Mouse (Mus musculus) T-cell, adult 2 months (primary cell): ENCODE measurements around the gene Rpl10.

Experiments
- DNase-seq: peaks from one replicate; pipeline ENCODE4 v3.0.0; 2022; ENCODE audit warnings: low spot score

Gene Rpl10

DNA sequence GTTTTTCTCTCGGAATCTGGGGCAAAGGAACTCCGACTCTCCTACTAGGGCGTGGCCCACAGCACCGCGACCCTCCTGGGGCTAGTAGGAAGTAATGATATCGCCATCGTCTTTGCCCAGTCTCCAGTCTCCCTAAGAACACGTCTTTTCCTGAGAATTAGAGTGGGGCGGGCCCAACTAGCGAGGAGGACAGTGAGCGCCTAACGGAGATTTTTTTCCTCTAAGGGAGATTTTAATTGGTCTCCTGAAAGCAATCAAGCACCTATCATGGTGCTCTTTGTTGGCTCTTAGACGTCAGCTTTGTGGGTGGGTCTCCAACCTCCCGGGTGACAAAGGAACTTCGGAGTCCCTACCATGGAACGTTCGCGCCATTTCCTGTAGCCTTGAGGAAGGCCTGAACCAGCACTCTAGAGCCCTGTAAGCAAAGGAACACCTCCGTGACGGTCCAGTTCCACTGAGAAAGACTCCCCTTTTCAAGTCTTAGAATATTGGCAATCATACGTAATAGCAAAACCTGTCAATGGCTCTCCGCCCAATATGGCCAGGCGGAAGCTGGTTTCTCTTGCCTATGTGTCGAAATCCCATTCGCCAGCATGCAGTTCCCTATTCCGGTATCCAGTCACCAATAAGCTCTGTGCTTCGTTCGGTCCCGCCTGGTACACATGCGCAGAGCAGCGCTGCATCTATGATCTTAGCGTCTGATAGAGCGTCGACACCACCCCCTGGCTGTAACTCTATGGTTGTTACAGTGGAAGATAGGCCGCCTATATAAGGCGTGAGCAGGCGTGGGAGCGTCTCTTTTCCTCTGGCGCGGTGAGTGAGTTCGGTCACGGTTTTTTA is at the start of gene Rpl10:
Gene Rpl10, plus strand, starts transcription at position 751 of the 840 bp plus-strand sequence.
- peak; percentile 95 for DNase-seq

DNA sequence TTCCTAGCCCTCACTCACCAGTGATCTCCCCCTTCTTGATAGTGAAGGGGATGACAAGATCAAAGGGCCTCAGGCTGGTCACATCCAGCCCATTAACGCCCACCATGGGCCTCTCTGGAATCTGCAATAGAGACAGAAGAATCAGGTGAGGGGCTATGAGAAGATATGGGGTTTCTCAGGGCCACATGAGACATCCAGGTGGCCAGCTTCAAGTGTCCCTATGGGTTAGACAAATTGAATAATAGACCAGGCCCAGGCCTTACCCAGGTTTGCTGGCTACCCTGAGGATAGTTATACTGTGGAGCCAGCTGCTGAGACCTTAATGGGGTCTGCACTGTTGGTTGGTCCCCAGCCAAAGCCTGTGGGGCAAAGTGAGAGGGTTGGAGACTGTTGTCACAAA is 40.6 kb upstream of the Rpl10 start:
- DNase-seq, result no peak

DNA sequence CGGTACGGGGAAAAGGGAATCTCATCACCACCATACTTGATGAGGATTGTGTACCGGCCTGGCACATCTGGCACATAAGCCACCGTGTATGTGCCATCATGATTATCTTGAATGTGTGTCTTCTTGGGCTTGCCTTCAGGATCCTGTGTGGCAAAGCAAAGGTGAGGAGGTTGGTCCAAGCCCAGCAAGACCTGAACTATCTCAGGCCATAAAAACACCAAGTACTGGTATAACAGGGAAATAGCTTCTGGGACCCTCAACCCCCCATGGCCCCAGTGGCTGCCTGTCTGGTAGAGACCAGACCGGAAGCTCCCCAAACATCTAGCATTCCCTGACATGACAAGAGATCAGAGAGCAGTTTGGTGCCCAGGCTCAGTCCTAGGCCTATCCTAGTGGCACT is 37.4 kb upstream of the Rpl10 start:
- DNase-seq, result no peak

DNA sequence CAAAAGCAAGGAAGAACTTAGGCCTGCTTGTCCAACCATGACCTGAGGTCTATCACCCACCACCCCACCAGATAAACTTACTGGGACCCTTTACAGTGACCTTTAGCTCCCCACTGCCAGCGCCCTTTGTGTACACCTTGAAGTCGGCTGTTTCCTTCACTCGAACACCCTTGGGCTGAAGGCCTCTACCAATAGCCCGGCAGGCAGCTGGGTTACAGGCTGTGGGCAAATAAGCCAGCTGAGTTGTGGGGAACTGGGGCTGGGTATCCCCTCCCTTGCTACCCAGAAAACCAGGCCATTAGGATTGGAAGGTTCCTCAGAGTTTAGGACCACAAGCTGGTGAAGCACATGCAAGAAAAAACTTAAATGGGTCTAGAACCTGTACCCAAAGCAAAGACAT is 30.3 kb upstream of the Rpl10 start:
- DNase-seq, result no peak

DNA sequence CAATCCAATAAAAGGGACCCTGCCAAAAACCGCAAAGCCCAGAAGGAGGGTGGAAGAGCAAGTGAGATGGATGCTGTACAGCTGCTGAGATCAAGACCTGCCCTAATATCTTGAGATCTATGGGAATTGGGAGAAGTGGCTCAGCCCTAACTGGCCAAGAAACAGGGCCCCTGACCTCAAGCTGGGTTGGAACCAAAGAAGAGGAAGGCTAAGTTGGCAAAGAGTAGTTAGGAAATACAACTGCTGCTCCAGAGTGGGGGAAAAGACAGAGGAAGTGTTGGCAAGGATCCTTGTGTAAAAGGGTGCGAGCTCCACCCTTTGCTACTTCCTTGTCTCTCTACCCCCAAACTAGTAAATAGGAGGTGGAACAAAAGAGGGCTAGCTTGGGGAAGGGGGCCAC is 27.2 kb upstream of the Rpl10 start:
- DNase-seq, result no peak

DNA sequence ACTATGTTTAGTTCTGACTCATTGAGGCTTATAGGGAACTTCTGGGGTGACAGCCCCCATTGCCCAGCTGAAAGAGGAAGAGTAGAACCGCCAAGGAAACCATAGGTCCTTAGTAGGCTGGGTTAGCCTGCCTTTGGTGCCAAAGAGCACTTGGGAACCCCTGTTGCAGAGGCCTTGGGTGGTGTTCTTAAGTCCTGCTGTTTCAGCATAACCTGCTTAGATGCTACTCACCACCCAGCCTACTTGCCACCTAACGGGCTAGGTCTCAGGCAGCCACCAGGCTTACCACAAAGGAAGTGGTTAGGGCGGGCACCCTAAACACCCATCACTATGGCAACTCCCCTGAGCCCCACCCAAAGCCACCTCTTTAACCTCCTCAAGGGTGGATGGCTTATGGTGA is 26.8 kb upstream of the Rpl10 start:
- peak; percentile 87 for DNase-seq

DNA sequence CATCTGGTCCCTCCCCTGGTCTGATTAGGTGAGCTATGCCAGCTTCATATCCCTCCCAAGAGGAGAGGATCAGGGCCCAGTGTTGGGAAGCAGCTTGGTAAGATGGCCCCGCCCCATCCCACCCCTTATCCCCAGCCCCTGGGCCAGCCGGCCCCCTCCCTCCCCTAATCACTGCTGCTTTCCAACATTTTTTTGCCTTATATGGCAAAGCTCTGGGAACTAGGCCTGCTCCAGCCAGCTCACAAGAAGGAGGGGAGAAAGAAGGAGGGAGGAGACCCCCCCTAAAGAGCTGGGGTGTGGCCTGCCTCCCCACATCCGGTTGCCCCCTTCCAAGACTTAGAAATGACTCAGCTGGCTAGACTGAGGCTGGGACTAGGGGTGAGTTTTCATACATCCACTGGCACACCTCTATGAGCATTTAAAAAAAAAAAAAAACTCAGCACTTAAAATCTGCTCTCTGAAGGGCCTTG is 26.0 kb upstream of the Rpl10 start:
- DNase-seq, result peak; percentile 45

DNA sequence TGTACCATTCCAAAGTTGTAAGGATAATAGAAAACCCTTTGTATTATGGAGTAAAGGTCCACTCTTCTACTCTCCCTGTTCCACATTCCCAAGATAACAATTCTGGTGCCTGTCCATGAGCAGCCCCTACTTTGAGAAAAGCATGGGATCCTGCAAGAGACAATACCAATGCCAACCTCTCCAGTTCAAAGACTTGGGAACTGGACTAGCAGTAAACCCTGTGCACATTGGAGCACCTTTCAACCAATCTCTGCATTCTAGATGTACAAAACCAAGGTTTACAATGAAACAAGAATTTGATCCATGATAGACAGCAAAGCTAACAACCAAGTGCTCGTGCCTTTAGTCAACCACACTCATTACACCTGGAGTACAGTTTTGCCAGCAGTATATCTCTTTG is 25.5 kb upstream of the Rpl10 start:
- DNase-seq, result no peak

DNA sequence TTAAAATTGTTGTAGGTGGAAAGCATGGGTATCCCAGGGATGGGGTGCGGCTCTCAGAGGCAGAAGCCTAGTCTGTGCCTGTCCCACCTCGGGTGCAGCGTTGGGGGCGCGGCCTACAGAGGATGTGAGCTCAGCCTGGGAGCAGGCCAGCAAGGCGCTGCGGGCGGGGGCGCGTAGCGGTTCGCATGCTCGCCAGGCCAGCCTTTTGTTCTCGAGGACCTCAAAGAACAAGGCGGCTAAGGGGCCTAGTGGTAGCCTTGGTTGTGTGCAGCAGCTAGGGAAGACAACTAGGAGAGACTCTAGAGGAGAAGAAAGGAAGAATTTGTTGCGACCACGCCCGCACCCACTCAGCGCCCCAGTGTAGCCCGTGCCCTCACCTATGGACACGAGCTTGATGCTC is 24.9 kb upstream of the Rpl10 start:
- peak; percentile 48 for DNase-seq

DNA sequence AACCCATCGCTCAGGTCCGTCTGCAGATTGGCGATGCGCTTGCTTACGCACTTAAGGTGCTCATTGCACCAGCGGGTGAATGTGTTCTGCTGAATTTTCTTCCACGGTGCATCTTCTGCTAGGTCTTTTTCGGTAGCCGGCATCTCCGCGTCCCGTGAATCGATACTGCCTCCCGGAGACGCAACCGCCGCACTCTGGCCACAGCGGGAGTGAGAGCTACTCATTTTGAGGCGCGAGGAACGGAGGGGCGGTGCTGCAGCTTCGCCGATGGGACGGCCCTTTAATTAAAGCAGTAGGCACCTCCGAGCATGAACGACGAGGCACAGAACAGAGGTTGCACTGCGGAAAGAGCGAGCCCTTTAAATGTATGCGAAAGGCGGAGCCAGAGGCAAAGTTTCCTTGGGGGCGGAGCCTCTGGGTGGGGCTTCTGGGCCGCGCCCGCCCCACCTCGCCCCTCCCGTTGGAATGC is 24.4 kb upstream of the Rpl10 start:
- peak; percentile 80 for DNase-seq

DNA sequence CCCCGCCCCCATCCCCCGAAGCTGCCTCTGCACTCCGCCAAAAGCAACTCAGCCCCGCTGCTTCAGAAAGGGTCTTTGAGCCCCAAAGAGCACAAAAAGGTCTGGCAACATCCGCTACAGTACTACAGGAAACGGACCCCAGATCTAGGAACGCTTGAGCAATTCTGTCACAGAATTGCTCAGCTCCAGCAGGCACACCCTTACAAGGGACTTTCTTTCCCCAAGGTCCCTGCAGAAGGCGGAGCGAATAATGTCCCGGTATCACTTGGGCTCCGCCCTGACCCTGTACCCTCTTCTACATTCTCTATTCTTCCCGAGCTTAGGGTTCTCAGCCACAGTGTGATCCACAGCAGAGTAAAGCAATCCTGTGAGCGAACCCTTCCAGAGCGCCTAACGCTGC is 23.9 kb upstream of the Rpl10 start:
- peak; percentile 11 for DNase-seq

DNA sequence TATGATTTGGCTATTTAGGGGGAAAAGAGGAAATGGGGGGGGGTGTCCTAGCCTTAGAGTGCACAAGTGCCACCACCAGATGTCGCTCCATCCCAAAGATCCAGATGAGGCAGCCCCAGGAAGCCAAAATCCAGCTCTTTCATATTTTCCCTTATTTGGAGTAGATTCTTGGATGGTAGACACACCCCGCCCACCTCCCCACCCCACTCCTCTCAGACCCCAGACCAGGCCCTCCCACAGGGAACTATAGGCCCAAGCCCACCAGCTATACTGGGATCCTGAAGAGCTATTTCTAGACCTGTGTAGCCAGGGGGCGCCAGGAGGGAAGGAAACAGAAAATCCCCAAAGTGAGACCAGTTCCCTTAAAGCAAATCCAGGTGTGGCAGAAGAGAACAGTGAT is 22.0 kb upstream of the Rpl10 start:
- DNase-seq, result peak; percentile 33

DNA sequence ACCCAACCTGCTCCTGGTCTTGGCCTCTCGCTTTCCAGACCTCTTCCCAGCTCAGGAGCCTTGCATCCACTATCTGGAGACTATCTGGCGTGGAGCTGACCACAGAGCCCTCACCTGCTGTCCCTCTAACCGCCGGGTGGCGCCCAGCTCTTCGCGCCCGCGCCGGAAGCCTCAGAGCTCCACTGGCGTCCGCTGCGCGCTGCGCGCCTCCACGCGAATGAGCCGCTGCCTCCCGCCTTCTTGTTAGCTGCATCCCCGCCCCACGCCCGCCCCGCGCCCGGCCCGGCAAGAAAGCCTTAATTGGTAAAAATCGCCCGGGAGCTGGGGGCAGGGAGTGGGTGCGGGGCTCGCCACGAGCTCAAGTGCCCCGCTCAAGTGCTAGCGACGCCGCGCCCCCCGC is 21.0 kb upstream of the Rpl10 start, which contains the start of gene Flna:
Gene Flna, minus strand, starts transcription at position 206 of the 400 bp plus-strand sequence.
- DNase-seq, result peak; percentile 66

DNA sequence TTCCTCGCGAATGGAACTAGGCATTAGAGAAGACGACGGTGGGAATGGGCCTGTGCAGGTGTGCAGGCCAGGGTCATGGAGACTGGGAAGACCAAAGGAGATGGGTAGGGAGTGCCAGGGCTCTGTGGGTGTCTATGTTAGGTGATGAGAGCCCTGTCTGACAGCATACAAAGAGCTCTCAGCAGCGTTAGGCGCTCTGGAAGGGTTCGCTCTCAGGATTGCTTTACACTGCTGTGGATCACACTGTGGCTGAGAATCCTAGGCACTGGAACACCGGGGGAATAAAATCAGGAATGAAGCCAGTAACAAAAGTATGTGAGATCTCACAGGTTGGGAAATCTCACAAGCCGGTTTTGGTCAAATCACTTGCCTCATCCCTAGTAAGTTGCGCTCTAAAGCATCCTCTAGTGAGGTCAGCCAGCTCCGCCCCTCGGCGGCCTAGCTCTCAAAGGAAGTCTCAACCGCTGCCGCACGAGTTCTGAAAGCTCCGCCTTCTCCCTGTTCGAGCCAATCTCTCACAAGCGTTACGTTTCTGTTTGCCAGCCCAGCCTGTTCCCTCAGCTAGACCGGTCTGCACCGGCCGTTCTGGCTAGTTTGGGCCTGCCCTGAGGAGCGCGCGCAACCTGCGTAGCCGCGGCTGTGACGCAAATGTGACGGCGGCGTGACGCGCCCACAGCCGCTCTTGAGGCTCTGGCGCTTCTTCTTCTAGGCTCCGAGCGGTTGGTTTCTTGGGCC is 16.3 kb upstream of the Rpl10 start, which contains the start of gene Emd:
Gene Emd, plus strand, starts transcription at position 535 of the 735 bp plus-strand sequence.
- DNase-seq, result peak; percentile 95

DNA sequence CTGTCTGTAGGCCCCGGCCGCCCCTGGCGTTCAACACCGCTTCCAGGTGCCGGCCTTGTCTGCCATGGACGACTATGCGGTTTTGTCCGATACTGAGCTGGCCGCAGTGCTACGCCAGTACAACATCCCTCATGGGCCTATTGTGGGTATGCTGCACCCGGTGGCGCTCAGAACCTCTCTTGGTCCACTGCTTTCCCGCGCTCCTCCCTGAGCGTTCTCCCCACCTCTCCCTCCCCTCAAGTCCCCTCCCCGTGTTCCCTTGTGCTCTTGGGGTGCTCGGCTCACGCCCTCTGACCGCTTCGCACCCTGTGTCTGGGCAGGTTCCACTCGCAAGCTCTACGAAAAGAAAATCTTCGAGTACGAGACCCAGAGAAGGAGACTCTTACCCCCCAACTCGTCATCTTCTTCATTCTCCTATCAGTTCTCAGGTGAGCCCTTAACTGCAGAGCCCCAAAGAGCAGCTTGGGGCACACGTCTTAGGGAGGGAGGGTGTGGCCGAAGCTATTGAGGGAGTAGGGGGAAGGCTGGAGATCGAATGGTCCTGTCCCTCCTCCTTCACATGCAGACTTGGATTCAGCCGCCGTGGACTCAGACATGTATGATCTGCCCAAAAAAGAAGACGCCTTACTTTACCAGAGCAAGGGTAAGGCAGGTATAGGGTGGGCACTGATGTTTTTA is 15.6 kb upstream of the Rpl10 start:
- DNase-seq, result no peak

DNA sequence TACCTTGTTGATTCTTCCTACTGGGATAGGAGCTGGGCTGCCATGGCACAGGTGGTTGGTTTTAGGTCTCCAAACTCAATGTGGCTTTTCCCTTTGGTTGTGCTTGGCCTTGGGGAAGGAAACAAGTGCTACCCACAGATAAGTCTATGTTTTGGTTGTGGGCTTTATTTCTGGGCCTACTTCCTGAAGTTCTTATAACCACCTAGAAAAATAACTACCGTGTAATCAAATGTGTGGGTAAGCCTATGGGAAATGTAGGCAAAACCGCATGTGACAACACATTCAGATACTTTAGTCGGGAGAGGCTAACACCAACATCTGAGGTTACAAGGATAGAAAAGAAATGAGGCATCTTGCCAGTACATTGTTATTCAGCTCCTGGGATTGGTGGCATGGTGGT is 12.9 kb upstream of the Rpl10 start:
- no peak for DNase-seq

DNA sequence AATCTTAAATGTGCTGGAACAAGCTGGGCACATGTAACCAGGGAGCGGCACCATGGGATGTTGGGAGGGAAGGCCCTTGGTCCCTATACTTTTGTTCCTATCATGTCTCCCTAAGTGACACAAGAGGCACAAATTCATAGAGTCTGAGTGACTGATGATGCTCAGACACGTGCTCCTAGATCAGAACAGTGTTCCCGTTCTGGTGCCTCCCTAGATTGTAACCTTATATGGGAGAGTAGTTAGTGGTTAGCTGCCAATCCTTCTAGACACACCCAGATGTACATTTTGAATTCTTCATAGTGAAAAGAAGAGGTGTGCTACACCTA is 913 bp upstream of the Rpl10 start:
- peak; percentile 15 for DNase-seq

DNA sequence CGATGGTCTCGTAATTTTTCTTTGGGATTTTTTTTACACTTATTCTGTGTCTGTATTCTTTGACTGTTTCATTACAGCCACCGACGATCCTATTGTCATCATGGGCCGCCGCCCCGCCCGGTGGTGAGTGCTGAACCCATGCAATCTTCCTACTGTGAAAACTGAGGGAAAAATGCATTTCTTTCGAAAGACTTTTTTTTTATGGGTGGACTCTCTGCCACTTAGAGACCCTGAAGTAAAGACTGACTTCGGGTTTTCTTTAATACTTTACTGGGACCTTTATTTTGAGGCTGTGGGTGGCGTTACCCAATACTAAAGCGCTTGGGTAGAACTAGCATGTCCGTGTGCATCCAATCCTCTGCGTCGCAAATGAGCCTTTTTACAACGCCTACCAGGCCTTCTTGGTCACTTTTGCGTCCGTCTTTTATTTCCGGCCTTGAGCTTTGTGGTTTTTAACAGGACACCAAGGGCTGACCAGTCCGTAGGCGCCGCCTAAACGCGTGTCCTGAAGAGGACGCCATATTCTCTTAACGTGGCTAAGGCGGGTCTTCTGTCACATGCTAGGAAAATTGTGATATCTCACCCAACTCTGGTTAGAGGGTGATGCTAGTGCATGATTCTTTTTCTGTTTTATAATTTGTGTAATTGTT is 415 bp downstream of the Rpl10 start:
- DNase-seq, result peak; percentile 14

DNA sequence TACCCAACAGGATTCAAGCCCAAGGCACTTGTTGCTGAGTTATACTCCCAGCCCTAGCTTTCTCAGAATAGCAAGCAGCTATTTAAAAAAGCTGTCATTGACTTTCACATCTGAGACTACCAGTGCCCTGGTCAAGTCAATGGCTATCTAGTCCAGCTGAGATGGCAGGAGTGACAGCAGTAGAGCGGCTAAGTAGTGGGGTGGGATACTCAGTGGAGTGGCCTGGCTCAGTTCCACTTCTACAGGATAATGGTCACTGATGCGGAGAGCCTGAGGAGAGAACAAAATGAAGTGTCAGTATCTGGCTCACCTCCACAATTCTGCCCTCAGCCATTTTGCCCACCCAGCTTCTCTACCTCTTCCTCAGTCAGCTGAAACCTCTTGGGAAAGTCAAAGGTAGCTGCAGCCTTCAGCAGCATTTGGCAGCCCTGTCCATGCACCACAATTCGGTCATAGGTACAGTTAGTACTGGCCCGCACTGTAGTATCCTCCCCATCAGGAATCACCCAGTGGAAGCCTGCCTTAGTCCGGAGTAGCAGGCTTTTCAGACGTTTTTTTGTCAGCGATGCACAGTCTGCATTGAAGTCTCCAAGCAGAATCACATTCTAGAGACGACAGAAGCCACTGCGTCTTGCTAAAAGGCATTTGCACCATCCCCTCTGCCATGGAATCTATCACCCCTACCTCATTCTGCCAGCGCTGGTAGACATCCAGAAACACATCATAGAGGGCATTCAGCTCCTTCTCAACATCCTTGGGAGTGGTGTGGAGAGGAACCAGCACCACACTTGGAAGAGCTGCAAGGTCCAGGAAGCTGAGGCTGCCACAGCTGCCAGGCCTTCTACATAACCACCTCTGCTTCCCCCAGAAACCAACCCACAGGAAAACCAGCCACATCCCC is 3.1 kb downstream of the Rpl10 start:
- DNase-seq, result no peak

DNA sequence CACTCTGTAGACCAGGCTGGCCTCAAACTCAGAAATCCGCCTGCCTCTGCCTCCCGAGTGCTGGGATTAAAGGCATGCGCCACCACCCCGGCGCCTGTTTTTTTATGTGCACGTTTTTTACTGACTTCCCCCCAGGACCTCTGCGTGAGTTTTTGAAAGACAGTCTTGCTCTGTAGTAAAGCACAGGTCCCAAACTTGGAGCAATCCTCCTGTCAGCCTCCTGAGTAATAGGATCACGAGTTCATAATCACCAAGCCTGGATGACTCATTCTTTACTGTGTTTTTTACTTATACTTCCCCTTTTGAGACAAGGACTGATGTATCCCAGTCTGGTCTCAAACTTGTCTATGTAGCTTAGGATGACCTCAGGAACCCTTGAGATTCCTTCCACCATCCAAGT is 7.3 kb downstream of the Rpl10 start:
- no peak for DNase-seq
